Comparison of ENCODE assay signal across 7 mouse cellular contexts in genomic region chr12:35532151-35532550, GRCm38 (mm10). TPM values are rescaled to one million over a fixed set of nuclear protein-coding genes. Genes with fewer than 3 reads are reported as not detected.
DNase-seq lines count a peak whose midpoint lies in the region; ATAC-seq and TF ChIP-seq lines count a peak whose summit lies in the region.

No protein-coding gene starts in this region.

- H3K4me3 ChIP-seq in ES-E14 (ENCODE audit: insufficient read depth in 1 of 2, low read depth in 1 of 2, low read length in 2 of 2, poor library complexity in 1 of 2, severe bottlenecking in 1 of 2) = no peak overlapping the region
- H3K4me3 ChIP-seq in embryonic facial prominence, embryonic 10.5 days = no peak overlapping the region

- H3K27ac ChIP-seq in ES-E14 (ENCODE audit: insufficient read depth, low read depth, low read length, poor library complexity, severe bottlenecking) = no peak overlapping the region
- H3K27ac ChIP-seq in embryonic facial prominence, embryonic 10.5 days (replicated peaks) = no peak overlapping the region

- no peak overlapping the region for H3K9ac ChIP-seq in ES-E14 (ENCODE audit: insufficient read depth, low read depth, low read length, poor library complexity, severe bottlenecking)

- in situ Hi-C loops in ES-E14 (cut with MboI; ENCODE audit: low sequenced_read_pairs in 2 of 2, unreplicated experiment in 2 of 2) = loop anchor here in 1 of 2 experiments (10.0 kb wide), 1 partner anchor 143 kb away; no protein-coding TSS in a partner anchor

- no peaks in the 10 kb centered on the region for H3K9me3 ChIP-seq in ES-E14 (ENCODE audit: control insufficient read depth, insufficient read depth, low read depth, low read length)
- H3K9me3 ChIP-seq in embryonic facial prominence, embryonic 10.5 days = no peaks in the 10 kb centered on the region

- DNase-seq in ES-E14 (ENCODE audit: low read depth, low spot score) = peak; percentile 48
- peak; percentile 54 for DNase-seq in adrenal gland, adult 2 months
- peak; percentile 73 for DNase-seq in embryonic facial prominence, embryonic 10.5 days (ENCODE audit: low spot score)
- peak; percentile 48 to 90 for DNase-seq in layer of hippocampus, postnatal 25 days (ENCODE audit: extremely low spot score in 1 of 2, low spot score in 1 of 2)
- peak; percentile 83 for DNase-seq in lung, postnatal 25 days (ENCODE audit: low spot score)
- DNase-seq in skeletal muscle tissue, adult 2 months (ENCODE audit: low read depth, low spot score) = peak; percentile 18

- H3K36me3 ChIP-seq in ES-E14 (ENCODE audit: control insufficient read depth, insufficient read depth, low read length, poor library complexity, severe bottlenecking) = no peaks in the 10 kb centered on the region
- no peaks in the 10 kb centered on the region for H3K36me3 ChIP-seq in embryonic facial prominence, embryonic 10.5 days (replicated peaks)

- peaks cover 25% of the 10 kb centered on the region for H3K27me3 ChIP-seq in embryonic facial prominence, embryonic 10.5 days (replicated peaks; ENCODE audit: low read depth, poor library complexity, severe bottlenecking)

- ATAC-seq in hematopoietic stem cell, adult 5-6 weeks (replicated peaks in 1 of 2; ENCODE audit: insufficient read depth in 1 of 2, low FRiP score in 2 of 2, low TSS enrichment in 1 of 2, low read depth in 1 of 2, poor library complexity in 2 of 2, severe bottlenecking in 2 of 2) = peak; percentile 44 to 60; a peak in 2 of 4 replicates

- no peaks in the 10 kb centered on the region for H3K4me1 ChIP-seq in ES-E14 (ENCODE audit: control insufficient read depth in 2 of 2, insufficient read depth in 2 of 2, low read length in 2 of 2, poor library complexity in 1 of 2)
- peaks cover 12% of the 10 kb centered on the region for H3K4me1 ChIP-seq in embryonic facial prominence, embryonic 10.5 days

- 18% methylated on average over 5 of the region's 5 CpGs for WGBS in embryonic facial prominence, embryonic 10.5 days

TF ChIP-seq in ES-E14, 5 proteins besides CTCF, POLR2A, EP300 and RAD21:
- TF ChIP-seq ZNF384 (IDR thresholded peaks at IDR 0.05; ENCODE audit: low read depth, low read length) = no peak
- TF ChIP-seq ZC3H11A (IDR thresholded peaks at IDR 0.05; ENCODE audit: borderline replicate concordance, low read depth, low read length) = 0 out of 2 replicates have a peak, but pooled peaks have one; percentile 50

RNA-seq across cellular contexts. Expression of gene Ahr, which starts 2.7 kb away (rescaled TPM):
- 5.1 and 5.8 TPM in 2 replicates for total RNA-seq in ES-E14 (2012; rRNA removed)
- 1 to 10 TPM; 2.4 to 4.3 TPM for total RNA-seq in adrenal gland, adult 2 months (2021)
- polyA plus RNA-seq in adrenal gland, adult 2 months (2012; rRNA removed) = 1.6 TPM in 2 replicates
- polyA plus RNA-seq in embryonic facial prominence, embryonic 10.5 days (2016; fragmentation: Nextera tagmentation; extraction: Ambion mirVana) = 1.6 and 1.8 TPM in 2 replicates
- 5.2 and 6.8 TPM in 2 replicates for total RNA-seq in hematopoietic stem cell, adult 5-6 weeks (2017)
- total RNA-seq in layer of hippocampus, postnatal 25 days (2021) = 1 to 10 TPM; 8.0 to 8.9 TPM

Comparison
In these comparisons a context has a peak if more than half of its experiments do, and no peak if none do; other contexts are left out.
1. DNase-seq: peak in every context shown above with its lines; median percentile 83 in lung, postnatal 25 days; 73 in embryonic facial prominence, embryonic 10.5 days; 69 in layer of hippocampus, postnatal 25 days; 54 in adrenal gland, adult 2 months; 48 in ES-E14; 18 in skeletal muscle tissue, adult 2 months.